Mouse (Mus musculus) mesoderm, embryonic 11.5 days (tissue): ENCODE data around the gene Olfr643.
A peak's percentile ranks its signal among the peaks of the same experiment; 100 is the strongest.

Experiments
- DNase-seq: peaks from one replicate; pipeline ENCODE4 v3.0.0-alpha.2; 2012; ENCODE audit warnings: low read depth, low spot score

Gene Olfr643

DNA sequence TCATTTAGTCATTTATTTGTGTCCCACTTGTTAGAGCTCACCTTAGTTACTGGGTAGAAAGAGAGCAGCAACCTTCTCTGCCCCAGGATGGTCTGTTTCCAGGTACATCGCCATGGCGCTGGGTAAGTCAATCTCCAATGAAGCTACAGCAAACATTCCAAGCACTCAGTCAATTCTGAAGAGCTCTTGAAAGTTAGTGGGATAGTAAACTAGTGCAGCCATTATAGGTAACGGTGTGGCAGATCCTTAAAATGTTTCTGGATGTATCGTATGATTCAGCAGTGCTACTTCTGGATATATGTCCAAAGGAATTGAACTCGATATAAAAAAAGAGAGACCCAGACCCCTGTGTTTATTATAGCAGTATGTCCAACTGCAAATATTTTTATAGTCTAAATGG lies at the start of gene Olfr643:
Olfr643 (minus strand) TSS at position 101 of the 400 bp plus-strand sequence.
- DNase-seq = no peak

GRCm38 (mm10) chr7:104183292-104183691 lies 46.1 kb upstream of the Olfr643 start, which contains the start of gene Olfr648:
Gene Olfr648, minus strand, starts transcription at chr7:104183392.
- no peak for DNase-seq

- DNase-seq = no peak
Measured at GRCm38 (mm10) chr7:104179074-104179473, 41.9 kb upstream of the Olfr643 start.

DNA sequence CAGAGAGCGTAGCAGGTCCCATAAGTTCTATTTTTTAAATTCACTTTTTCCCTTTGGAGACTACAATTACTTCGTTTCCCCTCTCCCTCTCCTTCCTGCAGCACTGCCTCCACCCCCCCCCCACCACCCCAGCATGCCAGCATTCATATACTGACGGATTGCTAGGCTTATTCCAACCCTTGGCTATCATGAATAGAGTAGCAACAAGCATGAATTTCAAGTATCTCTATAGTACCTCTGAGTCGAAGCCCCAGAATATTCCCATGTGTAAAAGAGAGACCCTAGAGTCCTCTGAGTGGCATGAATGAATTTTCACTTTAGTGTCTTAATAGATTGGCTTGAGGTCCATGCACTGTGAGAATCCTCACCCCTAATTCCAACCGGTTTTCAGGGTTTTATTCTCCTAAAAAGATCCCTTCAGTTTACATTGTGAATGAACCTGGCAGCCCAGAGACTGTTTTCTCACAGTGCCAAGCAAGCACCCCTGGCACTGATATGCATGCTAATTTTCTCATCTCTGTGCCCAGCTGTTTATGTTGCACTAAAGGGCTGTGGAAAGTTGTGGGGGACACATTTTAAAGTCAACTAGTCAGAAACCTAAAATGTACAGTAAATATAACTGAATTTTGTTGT lies 41.3 kb upstream of the Olfr643 start:
- no peak for DNase-seq

DNA sequence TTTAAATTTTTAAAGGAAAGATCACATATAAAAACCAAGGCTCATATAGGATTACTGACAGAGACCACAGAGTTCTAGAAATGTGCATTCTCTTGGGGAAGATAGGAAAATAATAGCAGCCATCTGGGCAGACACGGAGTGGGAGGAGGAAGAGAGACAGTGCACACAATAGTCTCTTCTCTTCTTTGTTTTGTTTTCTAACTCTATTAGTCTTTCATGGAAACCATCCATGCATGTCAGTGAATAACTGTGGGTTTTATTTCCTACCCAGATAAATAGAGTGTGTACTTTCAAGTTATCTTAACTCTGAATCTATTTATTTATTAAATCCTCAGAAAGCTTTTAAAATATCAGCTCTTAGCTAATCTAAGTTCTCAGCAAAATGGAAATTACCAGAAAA lies 37.9 kb upstream of the Olfr643 start:
- DNase-seq = no peak

DNA sequence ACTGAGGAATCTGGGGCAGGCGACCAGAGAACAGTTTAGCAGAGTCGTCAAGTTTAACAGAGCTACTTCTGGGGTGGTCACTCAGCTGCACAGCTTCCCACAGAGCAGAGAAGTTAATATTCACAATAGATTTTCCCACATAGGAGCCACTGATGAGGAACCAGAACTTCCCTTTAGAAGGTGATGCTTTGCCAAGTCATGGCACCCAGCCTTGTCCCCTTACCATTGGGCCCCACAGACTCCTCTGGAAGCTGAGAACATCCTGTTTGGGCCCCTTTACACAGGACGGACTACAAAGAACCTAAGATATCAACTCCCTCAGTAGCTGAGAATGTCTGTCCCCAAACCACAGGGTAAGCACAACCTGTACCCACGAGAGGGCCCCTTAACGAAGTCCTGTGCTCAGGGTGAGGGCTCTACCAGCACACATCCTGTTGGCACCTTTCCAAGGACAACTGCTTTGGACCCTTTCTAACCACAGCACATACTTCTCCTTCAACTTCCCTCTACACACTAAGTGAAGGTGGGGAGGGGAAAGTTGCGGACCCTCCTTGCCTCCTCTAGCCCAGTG lies 32.5 kb upstream of the Olfr643 start:
- no peak for DNase-seq

DNA sequence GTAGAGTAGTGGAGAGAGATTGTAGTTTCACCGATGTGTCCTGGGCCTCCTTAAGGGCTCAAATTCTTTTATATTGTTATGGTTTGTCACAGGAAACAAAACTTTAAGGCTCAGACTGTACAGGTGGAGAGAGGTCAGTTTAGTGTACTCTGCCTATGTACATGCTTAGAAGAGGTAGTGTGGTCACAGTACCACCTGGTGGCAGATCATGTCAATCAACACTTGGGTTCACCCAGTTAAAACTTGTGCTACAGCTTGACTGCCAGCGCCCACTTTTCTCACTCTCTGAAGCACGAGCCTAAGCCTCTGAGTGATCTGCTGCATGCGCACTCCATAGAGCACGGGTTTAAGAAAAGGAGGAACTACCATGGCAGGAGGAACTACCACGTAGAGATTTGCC lies 29.9 kb upstream of the Olfr643 start:
- no peak for DNase-seq

GRCm38 (mm10) chr7:104150456-104150855 lies 13.3 kb upstream of the Olfr643 start, which contains the start of gene Ubqlnl:
Gene Ubqlnl, minus strand, starts transcription at chr7:104150556.
- no peak for DNase-seq

DNA sequence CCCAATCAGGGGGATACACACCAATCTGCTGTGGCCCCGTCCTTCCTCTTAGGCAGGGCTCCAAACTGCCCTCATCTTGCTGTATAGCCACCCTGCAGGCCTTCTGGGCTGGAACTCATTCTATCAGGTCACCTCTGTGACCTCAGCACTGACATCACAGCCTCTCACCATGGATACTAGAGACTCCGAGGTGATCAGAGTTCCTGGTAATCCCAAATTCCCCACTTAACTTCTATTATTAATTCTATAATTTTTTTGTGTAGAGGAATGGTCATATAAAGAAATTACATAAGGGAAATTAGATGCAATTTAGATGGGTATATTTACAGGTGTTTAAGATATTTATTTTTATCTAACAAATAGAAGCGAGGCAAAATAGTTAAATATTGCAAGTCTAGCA lies 6.0 kb upstream of the Olfr643 start, which contains the start of gene Ubqln3:
Ubqln3 (minus strand) TSS at position 101 of the 400 bp plus-strand sequence.
- no peak for DNase-seq

DNA sequence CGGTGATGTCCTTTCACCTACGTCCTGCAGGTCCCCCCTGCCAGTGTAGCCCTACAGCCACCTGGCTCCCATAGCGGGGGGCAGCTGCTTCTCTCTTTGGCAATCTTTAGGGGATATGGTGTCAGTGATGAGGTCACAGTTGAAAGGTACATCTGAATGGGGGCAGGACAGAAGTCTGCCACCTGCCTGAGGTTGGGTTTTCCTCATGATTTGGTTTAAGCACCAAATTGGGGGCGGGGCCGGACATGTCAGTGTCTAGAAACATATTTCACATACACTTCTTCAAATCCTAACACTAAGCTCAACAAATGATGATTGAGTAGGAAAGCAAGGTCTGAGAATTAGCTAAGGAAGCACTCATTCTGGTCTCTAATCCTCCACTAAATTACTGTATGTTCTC lies 7.5 kb downstream of the Olfr643 start, which contains the start of gene Ubqln5:
Ubqln5 (minus strand) TSS at position 101 of the 400 bp plus-strand sequence.
- DNase-seq = no peak

DNA sequence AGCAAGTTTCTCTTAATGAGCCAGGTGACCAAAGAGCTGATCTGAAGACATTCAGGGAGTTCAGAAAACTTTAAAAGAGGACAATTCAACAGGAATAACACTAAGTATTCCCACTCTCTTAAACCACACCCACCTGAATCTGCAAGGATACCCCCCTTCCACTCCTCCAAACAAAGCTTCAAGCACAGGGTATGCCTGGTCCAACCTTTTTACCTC lies 32.5 kb downstream of the Olfr643 start, which contains the start of gene Olfr646:
Olfr646 (plus strand) TSS at position 117 of the 216 bp plus-strand sequence.
- no peak for DNase-seq

GRCm38 (mm10) chr7:104103913-104104756 lies 33.1 kb downstream of the Olfr643 start:
- DNase-seq = peak; percentile 51

DNA sequence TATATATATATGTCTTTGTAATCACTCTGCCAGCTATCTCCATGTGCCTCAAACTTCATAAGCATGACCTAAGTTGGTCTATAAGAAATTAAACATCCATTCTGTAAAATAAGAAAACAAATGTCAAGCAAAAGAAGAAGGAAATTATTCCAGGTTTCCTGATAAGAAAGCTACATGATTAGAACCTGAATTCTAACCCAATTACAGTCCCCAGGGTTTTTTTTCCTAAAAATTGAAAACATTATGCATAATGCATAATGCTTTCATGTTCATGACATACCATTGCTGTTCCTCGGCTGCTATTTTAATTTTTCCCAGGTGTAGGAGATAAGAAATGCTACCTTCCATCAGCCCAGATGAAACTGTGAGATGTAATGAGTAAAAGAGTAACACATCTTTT lies 51.8 kb downstream of the Olfr643 start, which contains the start of gene Olfr645:
Olfr645 (minus strand) TSS at position 101 of the 400 bp plus-strand sequence.
- DNase-seq = no peak

DNA sequence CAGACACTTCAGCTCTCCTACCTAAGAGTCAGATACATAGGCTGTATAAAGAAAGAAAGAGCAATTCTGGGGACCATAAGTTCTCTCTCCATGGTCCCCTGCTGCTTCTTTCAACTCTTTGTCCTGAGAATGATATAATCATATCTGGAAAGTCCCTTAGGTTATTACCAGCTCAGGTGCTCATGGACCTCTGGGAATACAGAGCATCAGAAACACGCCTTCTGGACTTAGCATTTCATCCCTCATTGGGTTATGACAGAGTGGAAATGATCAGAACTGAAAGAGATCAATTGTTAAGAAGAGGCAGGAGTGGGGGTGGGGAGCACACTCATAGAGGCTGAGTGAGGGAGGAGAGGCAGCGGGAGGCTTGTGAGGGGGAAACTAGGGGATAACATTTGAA lies 65.4 kb downstream of the Olfr643 start, which contains the start of gene Olfr644:
Olfr644 (minus strand) TSS at position 101 of the 400 bp plus-strand sequence.
- no peak for DNase-seq

DNA sequence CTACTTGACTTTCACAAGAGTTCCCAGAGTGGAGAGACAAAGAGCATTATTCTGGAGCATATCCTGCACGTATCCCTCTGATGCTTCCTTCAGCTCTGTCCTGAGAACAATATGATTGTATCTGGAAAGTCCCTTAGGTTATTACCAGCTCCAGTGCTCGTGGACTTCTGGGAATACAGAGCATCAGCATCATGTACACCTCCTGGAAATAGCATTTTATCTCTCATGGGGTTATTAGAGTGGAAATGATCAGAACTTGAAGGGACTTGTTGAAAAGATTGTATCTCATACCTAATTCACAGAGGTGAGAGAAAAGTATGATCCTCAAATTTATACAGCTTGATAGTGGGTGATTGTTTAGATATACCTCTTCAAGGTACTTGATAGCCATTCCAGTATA lies 75.9 kb downstream of the Olfr643 start, which contains the start of gene 4930516K23Rik:
4930516K23Rik (minus strand) TSS at position 101 of the 400 bp plus-strand sequence.
- no peak for DNase-seq

DNA sequence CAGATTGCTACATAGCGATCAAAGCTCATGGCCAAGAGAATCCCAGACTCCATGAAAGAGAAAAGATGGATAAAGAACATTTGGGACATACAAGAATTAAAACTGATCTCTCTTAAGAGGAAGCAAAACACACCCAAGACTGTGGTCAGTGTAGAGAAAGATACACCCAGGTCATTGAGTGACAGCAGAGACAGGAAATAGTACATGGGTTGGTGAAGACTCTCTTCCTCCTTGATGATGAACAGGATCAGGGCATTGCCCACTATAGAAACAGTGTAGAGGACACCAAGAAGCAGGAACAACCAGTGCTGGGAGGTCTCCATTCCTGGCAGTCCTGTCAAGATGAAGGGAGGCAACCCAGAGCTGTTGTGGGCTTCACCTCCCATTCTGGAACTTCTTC lies 78.0 kb downstream of the Olfr643 start:
- DNase-seq = no peak

- no peak for DNase-seq
Measured at GRCm38 (mm10) chr7:104052566-104052965, 84.6 kb downstream of the Olfr643 start, which contains the start of gene Olfr642. Gene Olfr642, minus strand, starts transcription at chr7:104052666.

DNA sequence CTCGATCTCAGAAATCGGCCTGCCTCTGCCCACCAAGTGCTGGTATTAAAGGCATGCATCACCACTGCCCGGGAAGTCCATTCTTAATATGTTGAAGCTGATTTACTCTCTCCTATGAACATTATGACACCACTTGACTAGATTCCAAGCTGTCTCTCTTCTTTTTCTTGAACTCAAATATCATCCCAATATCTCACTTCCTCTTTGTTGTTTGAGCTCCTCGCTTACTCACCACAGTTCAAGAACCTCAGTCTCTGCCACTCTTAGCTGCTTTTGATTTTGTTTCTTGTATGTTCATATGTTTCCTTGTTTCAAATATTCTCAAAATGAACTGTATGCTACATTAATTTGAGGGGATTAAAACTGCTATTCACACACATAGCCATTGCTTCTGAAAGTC lies 86.5 kb downstream of the Olfr643 start:
- no peak for DNase-seq

DNA sequence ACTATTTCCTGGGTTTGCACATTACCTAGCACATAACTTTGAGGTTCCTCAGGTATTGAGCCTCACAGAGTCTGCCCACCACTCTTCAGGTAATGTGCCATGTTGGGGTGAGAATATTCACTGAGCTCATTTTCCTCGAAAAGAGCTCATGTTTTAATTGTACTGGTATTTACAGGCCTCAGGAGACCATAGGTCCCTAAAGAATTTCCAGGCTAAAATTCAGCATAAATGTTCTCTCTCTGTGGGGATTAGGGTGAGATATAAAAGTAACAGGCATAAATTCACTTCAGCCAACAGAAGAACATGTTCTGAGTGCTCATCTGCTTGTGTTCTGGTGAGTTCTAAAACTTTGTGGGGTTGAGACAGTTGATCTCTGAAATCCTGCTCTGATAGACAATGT lies 102.1 kb downstream of the Olfr643 start, which contains the start of gene Olfr641:
Olfr641 (plus strand) TSS at position 301 of the 400 bp plus-strand sequence.
- DNase-seq = no peak

- DNase-seq = no peak
Measured at GRCm38 (mm10) chr7:104026978-104027377, 110.2 kb downstream of the Olfr643 start.

DNA sequence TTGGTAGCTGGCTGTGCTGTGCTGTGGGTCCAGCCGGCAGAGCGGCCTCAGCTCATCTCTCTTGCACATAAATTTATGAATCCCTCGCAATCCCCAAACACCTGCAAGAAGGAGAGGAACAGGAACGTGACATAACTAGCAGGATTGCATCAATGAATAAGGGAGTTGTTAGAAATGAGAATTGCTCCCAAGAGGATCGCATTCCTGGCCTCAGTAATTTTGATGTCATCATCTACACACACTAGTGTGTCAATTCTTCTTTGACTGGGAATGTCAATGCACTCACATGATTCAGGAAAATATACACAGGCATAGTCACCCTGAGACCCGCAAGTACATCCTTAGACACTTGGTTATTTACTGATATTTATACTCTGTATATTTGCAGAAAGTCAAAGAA lies 111.7 kb downstream of the Olfr643 start, which contains the start of gene Olfr640:
Olfr640 (minus strand) TSS at position 101 of the 400 bp plus-strand sequence.
- DNase-seq = no peak

- no peak for DNase-seq
Measured at GRCm38 (mm10) chr7:104021651-104022050, 115.6 kb downstream of the Olfr643 start.
